ENCODE assay signal across 25 mouse cellular contexts in genomic region chr4:116157882-116158281, GRCm38 (mm10). TPM values are rescaled to one million over a fixed set of nuclear protein-coding genes. Genes with fewer than 3 reads are reported as not detected.
DNase-seq lines count a peak whose midpoint lies in the region; ATAC-seq and TF ChIP-seq lines count a peak whose summit lies in the region.
"Had no signal": no experiment of that assay in that cellular context is flagged by ENCODE, and none has a peak within 500 bp of the region (broad histone marks: within the 10 kb centered on the region; RNA-seq: fewer than 3 reads in every experiment).

No protein-coding gene starts in this region.

- no peaks in the 10 kb centered on the region for H3K9me3 ChIP-seq in kidney, embryonic 14.5 days (ENCODE audit: control insufficient read depth, low read length)
- H3K9me3 ChIP-seq: embryonic facial prominence, embryonic 10.5 days; forebrain, embryonic 13.5 days; heart, embryonic 15.5 days had no signal

- no peaks in the 10 kb centered on the region for H3K27me3 ChIP-seq in kidney, adult 2 months (replicated peaks; ENCODE audit: control insufficient read depth, insufficient read depth, low read length)
- H3K27me3 ChIP-seq in kidney, embryonic 14.5 days (ENCODE audit: control insufficient read depth, insufficient read depth, low read length): no peaks in the 10 kb centered on the region
- no peaks in the 10 kb centered on the region for H3K27me3 ChIP-seq in cerebellum, adult 2 months (ENCODE audit: control insufficient read depth, insufficient read depth, low read length)
- H3K27me3 ChIP-seq: CH12.LX; forebrain, embryonic 13.5 days; heart, embryonic 15.5 days; Patski had no signal

- TF ChIP-seq POLR2A in kidney, adult 2 months (IDR thresholded peaks at IDR 0.05; ENCODE audit: low read depth, low read length): no peak
- TF ChIP-seq POLR2A in cerebellum, adult 2 months (IDR thresholded peaks at IDR 0.05; ENCODE audit: borderline replicate concordance, insufficient read depth, low read length): no peak

- DNase-seq in kidney, adult 2 months: peak; percentile 72
- peak; percentile 61 for DNase-seq in kidney, adult 9 months
- peak; percentile 43 for DNase-seq in kidney, postnatal 10 days
- no peak for DNase-seq in cerebellum, adult 2 months
- no peak for DNase-seq in layer of hippocampus, adult 8-10 months (ENCODE audit: low spot score in 2 of 2)
- DNase-seq: adrenal gland, postnatal 25 days; cerebellum, adult 18-20 months; cerebellum, postnatal 10 days; forebrain, postnatal 0 days; gastrocnemius, postnatal 14 days; heart, adult 2 months; heart, postnatal 14 days had no signal

- no peak overlapping the region for H3K4me2 ChIP-seq in kidney, embryonic 14.5 days (replicated peaks; ENCODE audit: low read depth, low read length)
- H3K4me2 ChIP-seq: forebrain, embryonic 13.5 days; heart, embryonic 11.5 days; heart, embryonic 15.5 days had no signal

- H3K4me3 ChIP-seq in kidney, adult 2 months (ENCODE audit: insufficient read depth, low read depth, low read length): no peak overlapping the region
- no peak overlapping the region for H3K4me3 ChIP-seq in kidney, embryonic 14.5 days (ENCODE audit: low read length)
- no peak overlapping the region for H3K4me3 ChIP-seq in cerebellum, adult 2 months (replicated peaks; ENCODE audit: insufficient read depth, low read depth, low read length)
- H3K4me3 ChIP-seq: embryonic facial prominence, embryonic 10.5 days; forebrain, embryonic 13.5 days; heart, adult 2 months; heart, embryonic 15.5 days had no signal

- H3K9ac ChIP-seq in kidney, embryonic 14.5 days (ENCODE audit: low read depth, low read length): no peak overlapping the region
- H3K9ac ChIP-seq: forebrain, embryonic 13.5 days; forebrain, postnatal 0 days; heart, embryonic 15.5 days had no signal

- peak overlapping the region; percentile 87 for H3K27ac ChIP-seq in kidney, adult 2 months (ENCODE audit: insufficient read depth, low read depth, low read length)
- no peak overlapping the region for H3K27ac ChIP-seq in kidney, embryonic 14.5 days (ENCODE audit: low read depth, low read length)
- no peak overlapping the region for H3K27ac ChIP-seq in cerebellum, adult 2 months (ENCODE audit: insufficient read depth, low read length)
- H3K27ac ChIP-seq: embryonic facial prominence, embryonic 10.5 days; forebrain, embryonic 13.5 days; heart, adult 2 months; heart, embryonic 15.5 days had no signal

- ATAC-seq in kidney, embryonic 14.5 days (ENCODE audit: low FRiP score, low TSS enrichment): no peak
- ATAC-seq: activated CD4-positive, CD25-positive, alpha-beta regulatory T cell, adult 4 months; forebrain, embryonic 13.5 days; forebrain, postnatal 0 days; Patski had no signal

- no peak for TF ChIP-seq CTCF in kidney, adult 2 months (conservative IDR thresholded peaks at IDR 0.05; ENCODE audit: insufficient read depth, insufficient read length, low read depth, low read length)
- TF ChIP-seq CTCF in cerebellum, adult 2 months (IDR thresholded peaks at IDR 0.05; ENCODE audit: borderline replicate concordance, insufficient read depth, low read depth, low read length): no peak

- WGBS in kidney, adult 2 months: 51% methylated on average over 2 of the region's 2 CpGs
- WGBS in kidney, embryonic 14.5 days: 89% methylated on average over 2 of the region's 2 CpGs
- WGBS in cerebellum, adult 2 months: 95% methylated on average over 2 of the region's 2 CpGs

- peaks cover 9% of the 10 kb centered on the region for H3K4me1 ChIP-seq in kidney, adult 2 months (ENCODE audit: control insufficient read depth, insufficient read depth, low read length)
- H3K4me1 ChIP-seq in kidney, embryonic 14.5 days (ENCODE audit: control insufficient read depth, insufficient read depth, low read length): no peaks in the 10 kb centered on the region
- no peaks in the 10 kb centered on the region for H3K4me1 ChIP-seq in cerebellum, adult 2 months (ENCODE audit: control insufficient read depth, insufficient read depth, low read length)
- H3K4me1 ChIP-seq: embryonic facial prominence, embryonic 10.5 days; forebrain, embryonic 13.5 days had no signal

- H3K36me3 ChIP-seq in kidney, adult 2 months (ENCODE audit: control insufficient read depth, insufficient read depth, low read length): peaks cover 1% of the 10 kb centered on the region; the same call in 1 of the 2 replicates
- peaks cover 79% of the 10 kb centered on the region for H3K36me3 ChIP-seq in kidney, embryonic 14.5 days (ENCODE audit: control insufficient read depth, insufficient read depth, low read length)

RNA-seq across cellular contexts. Expression of gene Lurap1, which starts 6.7 kb away (rescaled TPM):
- polyA plus RNA-seq in kidney, adult 2 months (2012; rRNA removed): 6.3 and 6.5 TPM in 2 replicates
- 2.2 and 3.2 TPM in 2 replicates for polyA plus RNA-seq in kidney, embryonic 14.5 days (2014; fragmentation: Nextera tagmentation; extraction: Ambion mirVana)
- 42.5 and 45.3 TPM in 2 replicates for polyA plus RNA-seq in cerebellum, adult 2 months (2012; rRNA removed)
- total RNA-seq in layer of hippocampus, adult 8-10 months (2022): 10 to 100 TPM; 21.9 to 23.7 (median 23.3) TPM
- total RNA-seq: CH12.LX had no signal

RNA-seq across cellular contexts. Expression of gene Tspan1, which starts 9.5 kb away (rescaled TPM):
- polyA plus RNA-seq in kidney, adult 2 months (2012; rRNA removed): 44.0 TPM in 2 replicates
- polyA plus RNA-seq in kidney, embryonic 14.5 days (2014; fragmentation: Nextera tagmentation; extraction: Ambion mirVana): 0.50 and 0.89 TPM in 2 replicates
- 0.47 and 0.67 TPM in 2 replicates for polyA plus RNA-seq in cerebellum, adult 2 months (2012; rRNA removed)
- total RNA-seq in layer of hippocampus, adult 8-10 months (2022): not detected
- total RNA-seq: adrenal gland, adult 18-20 months; adrenal gland, postnatal 25 days; gastrocnemius, adult 18-20 months; gastrocnemius, postnatal 14 days; heart, adult 2 months; hematopoietic stem cell, adult 5-6 weeks had no signal
- polyA plus RNA-seq: activated CD4-positive, CD25-positive, alpha-beta regulatory T cell, adult 4 months; heart, embryonic 11.5 days had no signal

RNA-seq across cellular contexts. Expression of gene 1700042G07Rik, which starts 15.3 kb away (rescaled TPM):
- polyA plus RNA-seq in kidney, adult 2 months (2012; rRNA removed): not detected in 2 replicates
- polyA plus RNA-seq in kidney, embryonic 14.5 days (2014; fragmentation: Nextera tagmentation; extraction: Ambion mirVana): not detected in 2 replicates
- polyA plus RNA-seq in cerebellum, adult 2 months (2012; rRNA removed): not detected in 2 replicates
- not detected for total RNA-seq in layer of hippocampus, adult 8-10 months (2022)
- total RNA-seq: adrenal gland, adult 18-20 months; adrenal gland, postnatal 25 days; CH12.LX; forebrain, postnatal 0 days; gastrocnemius, adult 18-20 months; gastrocnemius, postnatal 14 days; heart, adult 2 months; heart, postnatal 14 days; hematopoietic stem cell, adult 5-6 weeks had no signal
- polyA plus RNA-seq: activated CD4-positive, CD25-positive, alpha-beta regulatory T cell, adult 4 months; embryonic facial prominence, embryonic 10.5 days; embryonic facial prominence, embryonic 14.5 days; forebrain, embryonic 13.5 days; forebrain, postnatal 0 days; heart, embryonic 11.5 days; heart, embryonic 15.5 days; Patski had no signal

RNA-seq across cellular contexts. Expression of gene Gm49337, which starts 15.3 kb away (rescaled TPM):
- not detected in 2 replicates for polyA plus RNA-seq in kidney, adult 2 months (2012; rRNA removed)
- polyA plus RNA-seq in kidney, embryonic 14.5 days (2014; fragmentation: Nextera tagmentation; extraction: Ambion mirVana): not detected in 2 replicates
- polyA plus RNA-seq in cerebellum, adult 2 months (2012; rRNA removed): not detected in 2 replicates
- total RNA-seq in layer of hippocampus, adult 8-10 months (2022): 1 to 10 TPM in 1 of 4 experiments, under 1 TPM in 1, not detected in 2; 0.96 to 4.1 TPM
- total RNA-seq: adrenal gland, adult 18-20 months; adrenal gland, postnatal 25 days; CH12.LX; forebrain, postnatal 0 days; hematopoietic stem cell, adult 5-6 weeks had no signal
- polyA plus RNA-seq: activated CD4-positive, CD25-positive, alpha-beta regulatory T cell, adult 4 months; embryonic facial prominence, embryonic 10.5 days; embryonic facial prominence, embryonic 14.5 days; forebrain, embryonic 13.5 days; forebrain, postnatal 0 days; gonadal fat pad, adult 2 months; heart, adult 2 months; heart, embryonic 11.5 days; heart, embryonic 15.5 days; Patski had no signal

RNA-seq across cellular contexts. Expression of gene Pomgnt1, which starts 34.2 kb away (rescaled TPM):
- 46.0 and 52.5 TPM in 2 replicates for polyA plus RNA-seq in kidney, adult 2 months (2012; rRNA removed)
- polyA plus RNA-seq in kidney, embryonic 14.5 days (2014; fragmentation: Nextera tagmentation; extraction: Ambion mirVana): 50.9 and 68.2 TPM in 2 replicates
- 71.7 and 76.4 TPM in 2 replicates for polyA plus RNA-seq in cerebellum, adult 2 months (2012; rRNA removed)
- total RNA-seq in layer of hippocampus, adult 8-10 months (2022): 10 to 100 TPM; 69.7 to 76.0 (median 72.0) TPM

Comparison
In these comparisons a context has a peak if more than half of its experiments do, and no peak if none do; other contexts are left out.
1. RNA of gene Tspan1, which starts 9.5 kb away (polyA plus RNA-seq): 44.0 TPM in kidney, adult 2 months; 0.50 to 0.89 TPM in kidney, embryonic 14.5 days and 0.47 to 0.67 TPM in cerebellum, adult 2 months; every median in the first group is over 10 times any median in the second.
2. DNase-seq: peak in kidney, adult 2 months (single experiment), kidney, adult 9 months (single experiment) and kidney, postnatal 10 days (single experiment); none in cerebellum, adult 2 months (0 of 2) and layer of hippocampus, adult 8-10 months (0 of 2).